Mouse (Mus musculus) v-Abl transformed pro-B cells (cell line): ENCODE data around the gene Wipf1.

Experiments
- in situ Hi-C, 2 experiments: fragments of 400-800 bp; cut with MboI; formaldehyde crosslinking; loops; one replicate each; pipeline ENCODE4 v1.15.1; 2025; ENCODE audit not compliant: unreplicated experiment in 2 of 2

Wipf1 gene

DNA sequence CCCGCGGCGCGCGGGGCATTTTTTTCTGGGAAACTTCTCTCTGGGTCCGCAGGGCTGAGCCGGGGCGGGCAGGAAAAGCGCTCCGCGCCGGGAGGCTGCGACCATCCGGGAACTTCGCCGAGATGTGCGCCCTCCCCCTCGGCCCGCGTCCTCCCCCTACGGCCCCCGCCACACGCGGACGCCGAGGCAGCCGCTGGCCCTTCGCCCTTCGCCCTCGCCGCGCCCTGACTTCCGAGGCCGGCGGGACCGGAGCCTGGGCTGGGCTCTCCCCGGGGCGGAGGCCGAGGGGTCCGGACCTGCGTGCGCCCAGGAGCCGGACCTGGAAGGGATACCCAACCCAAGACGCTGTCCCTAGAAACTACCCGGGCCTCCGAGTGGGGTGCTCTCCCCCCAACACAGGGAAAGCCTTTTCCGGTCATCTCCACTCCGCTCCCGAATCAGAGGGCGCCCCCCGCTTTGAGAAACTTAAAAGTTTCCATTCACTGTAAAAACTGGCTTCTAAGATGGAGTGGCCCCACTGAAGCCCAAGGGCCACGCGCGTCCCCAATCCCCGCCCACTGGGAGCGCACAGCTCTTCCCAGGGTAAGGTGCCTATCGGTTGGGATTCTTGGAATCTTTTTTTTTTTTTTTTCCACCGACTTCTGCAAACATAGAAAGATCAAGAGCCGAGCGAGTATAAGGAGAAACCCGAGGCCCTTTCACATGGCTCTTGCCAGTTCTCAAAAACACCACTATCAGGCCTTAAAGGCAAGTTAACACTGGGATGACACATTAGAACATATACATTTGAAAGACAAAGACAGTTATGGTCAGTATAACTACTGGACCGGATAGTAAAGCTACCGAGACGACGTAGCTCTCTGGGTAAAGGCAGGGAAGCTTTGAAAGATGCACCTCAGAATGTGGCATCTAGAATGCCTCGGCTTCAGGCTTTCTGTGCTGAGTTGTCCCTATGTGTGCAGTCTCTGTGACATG lies at the start of gene Wipf1:
Wipf1 (minus strand) TSS at position 379 of the 975 bp plus-strand sequence.
- in situ Hi-C loops = loop anchor here in 1 of 2 experiments (5.0 to 25.0 kb wide), 3 partner anchors 37 to 367 kb away; no protein-coding TSS in a partner anchor

DNA sequence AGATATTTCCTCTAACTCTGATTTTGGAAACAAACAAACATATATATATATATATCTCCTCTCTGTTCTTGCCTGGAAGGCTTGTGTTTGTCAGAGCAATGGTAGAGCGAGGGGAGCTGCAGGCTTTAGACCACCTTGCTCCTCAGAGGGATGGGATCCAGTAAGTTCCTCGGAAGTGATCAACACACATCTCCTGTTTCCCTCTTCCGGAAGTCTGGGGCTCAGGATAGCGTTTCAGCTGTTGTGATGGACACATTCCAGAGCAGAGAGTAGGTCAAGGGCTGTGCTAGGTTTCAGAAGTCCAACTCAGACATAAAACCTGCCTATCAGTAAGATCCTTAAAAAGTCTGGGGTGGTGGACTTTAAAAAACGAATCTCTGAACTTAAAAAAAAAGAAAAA lies 49.6 kb upstream of the Wipf1 start:
- in situ Hi-C loops = loop anchor here in 1 of 2 experiments (25.0 kb wide), 1 partner anchor 708 kb away; no protein-coding TSS in a partner anchor

DNA sequence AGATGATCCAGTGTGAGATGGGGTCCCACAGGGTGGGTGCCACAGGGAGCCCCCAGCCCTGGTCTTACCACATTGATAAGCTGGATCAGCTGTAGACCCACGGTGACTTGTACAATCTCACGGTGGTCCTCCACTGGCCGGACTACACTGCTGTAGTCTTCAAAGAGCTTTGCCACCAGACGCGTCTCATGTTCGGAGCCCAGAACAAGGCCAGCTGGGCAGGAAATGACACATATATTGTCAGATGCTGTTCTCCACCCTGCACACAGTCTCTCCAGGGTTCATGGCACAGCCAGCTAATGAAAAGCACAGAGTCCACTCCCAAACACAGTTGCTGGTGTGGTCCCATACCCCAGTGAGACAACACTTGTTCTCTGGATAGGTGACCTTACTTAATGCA lies 44.9 kb upstream of the Wipf1 start:
- in situ Hi-C loops = loop anchor here in 1 of 2 experiments (25.0 kb wide), 2 partner anchors 313 to 963 kb away; partner anchors contain the start of gene Atf2

DNA sequence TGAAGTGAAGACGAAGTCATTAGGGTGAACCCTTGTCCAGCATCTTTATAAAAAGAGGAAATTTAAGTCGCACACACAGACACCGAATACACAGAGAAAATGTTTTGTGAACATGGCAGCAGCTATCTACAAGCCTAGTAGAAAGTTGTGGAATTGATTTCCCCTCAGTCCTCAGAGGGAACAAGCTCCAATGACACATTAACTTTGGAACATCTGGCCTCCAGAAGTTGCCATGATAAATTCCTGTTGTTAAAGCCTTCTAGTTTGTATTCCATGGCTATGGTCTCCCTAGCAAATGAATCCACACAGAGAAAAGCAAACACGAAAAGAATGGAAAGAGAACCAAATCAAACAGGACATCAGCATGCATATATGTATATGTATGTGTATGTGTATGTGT lies 44.0 kb upstream of the Wipf1 start:
- in situ Hi-C loops = loop anchor here in 1 of 2 experiments (25.0 kb wide), 2 partner anchors 314 to 964 kb away; partner anchors contain the start of gene Atf2

DNA sequence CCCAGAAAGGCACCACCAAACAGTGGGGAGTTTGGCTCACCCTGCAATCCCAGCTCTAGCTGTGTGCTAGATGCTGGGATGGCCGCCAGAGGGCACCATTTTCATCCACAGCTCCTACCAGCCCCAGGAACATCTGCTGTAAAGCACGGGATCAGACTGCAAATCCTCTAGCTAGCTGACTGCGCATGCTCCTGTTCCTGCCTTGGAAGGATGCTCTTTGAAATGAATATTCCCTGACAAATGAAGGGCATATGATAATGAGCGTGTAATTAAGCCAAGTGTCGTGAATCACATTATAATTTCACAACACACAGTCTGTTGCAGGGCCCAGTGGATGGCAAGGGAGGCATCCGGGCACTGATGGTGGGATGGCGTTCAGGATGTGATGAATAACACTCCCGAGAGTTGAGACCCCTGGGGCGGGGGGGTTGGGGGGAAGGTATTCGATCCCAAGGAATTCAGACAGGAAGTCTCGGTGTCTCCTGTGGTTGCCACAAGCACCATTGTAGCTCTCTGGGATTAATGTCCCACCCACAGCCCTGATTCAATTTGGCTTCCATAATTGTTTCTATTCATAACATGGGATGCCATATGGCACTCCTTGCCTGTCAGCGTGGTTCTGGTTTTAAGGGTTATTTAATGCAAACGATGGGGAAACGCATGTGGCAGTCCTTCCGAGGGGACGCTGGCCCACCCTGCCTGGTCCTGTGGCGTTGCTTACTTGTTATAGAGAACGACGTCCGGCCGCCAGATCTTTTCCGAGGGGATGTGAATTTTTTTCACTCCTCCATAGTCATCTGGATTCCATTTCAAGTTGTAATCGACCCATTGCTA lies 43.2 kb upstream of the Wipf1 start:
- in situ Hi-C loops = loop anchor here in 1 of 2 experiments (25.0 kb wide), 2 partner anchors 315 to 965 kb away; partner anchors contain the start of gene Atf2

DNA sequence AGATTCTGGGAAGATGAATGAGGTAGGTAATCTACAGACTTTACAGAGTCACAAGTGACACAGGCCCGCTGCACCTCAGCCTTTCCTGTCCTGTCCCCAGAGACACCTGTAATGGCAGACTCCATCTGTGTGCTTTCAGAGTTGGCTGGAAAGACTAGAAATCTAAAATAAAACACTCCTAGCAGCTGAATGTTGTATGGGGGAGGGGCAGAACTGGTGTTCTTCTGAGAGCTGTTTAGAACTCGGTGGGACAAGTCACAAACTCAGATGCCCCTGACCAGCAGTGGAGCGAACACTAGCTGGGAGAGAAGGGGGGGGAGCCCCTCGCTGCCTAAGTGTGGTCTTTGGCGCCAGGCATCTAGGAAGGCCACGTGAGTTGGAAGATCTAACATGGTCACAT lies 42.4 kb upstream of the Wipf1 start:
- in situ Hi-C loops = loop anchor here in 1 of 2 experiments (25.0 kb wide), 2 partner anchors 315 to 965 kb away; partner anchors contain the start of gene Atf2

DNA sequence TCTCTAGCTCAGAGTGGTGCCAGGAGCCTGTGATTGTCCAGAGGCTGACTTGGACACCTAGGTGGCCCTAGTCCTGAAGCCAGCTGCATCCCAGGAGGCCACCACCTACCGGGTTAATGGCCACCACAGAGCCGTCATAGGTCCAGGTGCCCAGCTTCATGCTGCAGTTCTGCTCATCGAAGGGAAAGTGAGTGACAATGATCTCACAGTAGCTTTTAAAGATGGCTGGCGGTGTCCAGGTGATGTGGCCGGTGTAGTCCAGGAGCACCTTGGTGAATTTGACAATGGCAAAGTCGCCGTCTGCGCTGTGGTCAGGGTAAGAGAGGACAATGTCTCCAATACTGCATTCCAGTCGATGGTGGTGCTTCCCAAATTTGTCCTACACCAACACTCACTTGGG lies 41.8 kb upstream of the Wipf1 start:
- in situ Hi-C loops = loop anchor here in 1 of 2 experiments (25.0 kb wide), 2 partner anchors 316 to 966 kb away; partner anchors contain the start of gene Atf2

DNA sequence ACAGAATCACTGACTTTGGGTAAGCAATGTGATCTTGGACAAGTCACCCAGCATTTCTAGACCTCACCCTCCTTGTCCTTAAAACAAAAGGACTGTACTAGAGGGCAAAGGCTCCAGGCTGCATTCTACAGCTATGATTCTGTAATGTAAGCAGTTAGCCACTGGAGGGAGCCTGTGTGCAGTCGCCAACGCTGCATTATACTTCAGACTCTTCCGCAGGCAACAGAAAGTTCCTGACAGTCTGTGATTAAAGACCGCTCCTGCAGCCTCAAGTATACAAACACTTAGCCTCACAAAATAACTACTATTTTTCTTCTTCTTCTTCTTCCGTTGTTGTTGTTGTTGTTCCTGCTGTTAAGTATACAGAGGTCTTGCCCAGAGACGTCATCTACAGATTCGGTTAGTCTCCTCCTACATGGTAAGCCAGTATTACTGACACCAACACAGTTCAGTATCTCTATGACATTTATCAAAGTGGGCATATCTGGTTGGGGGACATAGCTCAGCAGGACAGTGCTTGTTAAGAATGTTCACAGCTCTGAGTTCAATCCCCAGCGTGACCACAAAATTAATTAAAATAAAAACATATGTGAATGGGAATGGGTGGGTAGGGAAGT lies 37.6 kb upstream of the Wipf1 start:
- in situ Hi-C loops = loop anchor here (10.0 to 25.0 kb wide), 4 partner anchors 72 to 1018 kb away; partner anchors contain the start of gene Atf2 (in 1 of the 2)

DNA sequence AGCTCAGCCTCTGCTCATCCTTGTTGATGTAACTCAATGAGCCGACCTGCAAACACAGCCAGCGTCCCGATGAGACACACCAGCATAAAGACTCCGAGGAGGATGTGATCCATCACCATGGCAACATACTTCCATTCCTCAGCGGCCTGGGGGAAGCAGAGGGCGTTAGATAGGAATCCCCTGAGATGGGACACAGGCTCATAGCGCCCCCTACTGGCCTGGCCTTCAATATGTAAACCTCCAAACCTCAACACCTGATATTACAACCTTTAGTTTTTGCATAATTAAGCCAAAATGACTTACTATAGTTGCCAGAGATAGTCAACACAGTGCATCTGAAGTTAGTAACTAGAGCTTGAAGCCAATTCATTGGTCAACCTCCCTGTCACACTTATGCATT lies 36.6 kb upstream of the Wipf1 start:
- in situ Hi-C loops = loop anchor here (10.0 to 25.0 kb wide), 4 partner anchors 71 to 1019 kb away; partner anchors contain the start of gene Atf2 (in 1 of the 2)

DNA sequence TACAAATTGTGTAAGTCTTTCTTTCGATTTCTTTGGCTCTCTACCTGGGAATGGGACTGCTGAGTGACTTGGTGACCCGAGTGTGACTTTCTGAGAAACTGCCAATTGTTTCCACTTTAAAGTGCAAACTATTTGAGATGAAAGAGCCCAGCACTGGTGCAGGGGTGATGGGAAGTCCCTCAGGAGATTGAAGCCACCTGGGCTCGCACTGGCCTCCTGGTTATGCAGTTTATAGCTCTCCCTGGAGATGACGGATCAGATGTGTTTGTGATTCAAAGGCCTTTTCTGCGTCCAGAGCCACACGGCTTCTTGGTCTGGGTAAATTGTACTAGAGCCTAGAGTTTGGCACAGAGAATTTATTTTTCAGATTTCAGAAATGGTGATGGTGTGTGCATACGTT lies 34.2 kb upstream of the Wipf1 start:
- in situ Hi-C loops = loop anchor here (5.0 to 25.0 kb wide), 5 partner anchors 69 to 1021 kb away; partner anchors contain the start of genes Atf2 (in 1 of the 2) and Atp5g3 (in 1 of the 2)

DNA sequence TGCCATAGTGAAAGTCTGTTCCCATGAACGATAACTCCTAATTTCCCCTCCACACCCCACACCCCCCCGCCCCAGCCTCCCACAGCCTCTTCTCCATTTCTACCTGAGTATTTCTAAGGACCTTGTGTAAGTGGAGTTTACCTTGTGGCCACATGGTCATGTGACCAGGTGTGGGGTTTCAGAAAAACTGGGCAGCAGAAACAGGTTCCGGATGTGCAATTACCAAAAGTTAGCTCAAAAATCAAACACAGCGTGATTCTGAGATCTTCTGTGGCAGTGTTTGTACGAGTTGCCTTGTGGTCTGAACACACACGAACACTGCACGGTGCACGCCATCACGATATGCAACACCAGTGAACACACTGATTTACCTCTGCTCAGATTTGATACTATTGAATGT lies 33.1 kb upstream of the Wipf1 start:
- in situ Hi-C loops = loop anchor here (5.0 to 25.0 kb wide), 5 partner anchors 68 to 1022 kb away; partner anchors contain the start of genes Atf2 (in 1 of the 2) and Atp5g3 (in 1 of the 2)

DNA sequence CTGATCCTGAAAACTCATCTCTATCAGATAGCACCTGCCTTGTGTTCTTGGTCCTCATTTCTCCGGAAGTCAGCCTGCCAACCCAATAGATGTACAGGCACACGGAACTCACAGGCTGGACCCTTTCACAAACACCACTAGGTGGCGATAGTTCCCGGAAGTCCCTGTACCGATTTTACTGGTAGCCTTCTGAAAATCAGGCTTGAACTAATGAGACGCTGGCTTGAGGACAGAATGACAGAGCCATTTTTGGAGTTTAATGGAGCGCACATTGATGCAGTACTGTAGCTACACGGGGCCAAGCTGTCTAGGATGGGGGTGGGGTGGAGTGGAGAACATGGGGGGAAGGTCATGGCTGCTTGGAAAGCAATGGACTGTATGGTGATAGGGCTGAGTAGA lies 32.1 kb upstream of the Wipf1 start:
- in situ Hi-C loops = loop anchor here (5.0 to 25.0 kb wide), 5 partner anchors 67 to 1023 kb away; partner anchors contain the start of genes Atf2 (in 1 of the 2) and Atp5g3 (in 1 of the 2)

DNA sequence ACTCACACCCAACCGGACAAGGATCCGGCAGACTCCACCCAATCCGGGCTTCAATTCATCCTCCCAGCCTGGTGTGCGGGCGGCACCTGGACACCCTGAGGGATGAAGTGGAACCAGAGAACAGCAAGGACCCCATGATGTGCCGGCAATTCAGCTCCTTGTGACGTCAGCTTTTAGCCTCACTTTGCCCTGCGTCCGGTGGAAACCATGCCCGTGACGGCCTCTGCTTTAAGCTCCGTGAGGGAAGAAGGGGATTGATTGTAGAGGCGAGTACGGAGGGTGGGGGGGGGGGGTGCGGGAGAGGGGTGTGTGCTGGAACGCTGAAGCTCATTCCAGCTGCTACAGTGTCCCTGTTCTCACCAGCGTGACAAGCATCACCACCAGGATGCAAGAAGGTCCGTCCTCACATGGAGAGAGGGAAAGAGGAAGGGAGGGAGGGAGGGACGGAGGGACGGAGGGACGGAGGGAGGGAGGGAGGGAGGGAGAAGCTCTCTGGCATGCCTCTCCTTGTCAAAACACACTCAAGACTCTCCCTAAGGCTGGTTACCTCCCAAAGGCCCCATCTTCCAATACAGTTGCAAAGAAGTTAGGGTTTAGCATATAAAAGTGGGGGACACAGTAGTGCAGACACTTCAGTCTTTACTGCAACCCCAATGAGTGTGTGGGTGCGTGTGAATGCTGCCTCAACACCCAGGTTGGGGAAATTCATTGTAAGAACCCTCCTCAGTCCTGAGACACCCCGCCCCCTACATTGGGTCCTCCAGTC lies 31.5 kb upstream of the Wipf1 start:
- in situ Hi-C loops = loop anchor here (5.0 to 25.0 kb wide), 5 partner anchors 66 to 1024 kb away; partner anchors contain the start of genes Atf2 (in 1 of the 2) and Atp5g3 (in 1 of the 2)

DNA sequence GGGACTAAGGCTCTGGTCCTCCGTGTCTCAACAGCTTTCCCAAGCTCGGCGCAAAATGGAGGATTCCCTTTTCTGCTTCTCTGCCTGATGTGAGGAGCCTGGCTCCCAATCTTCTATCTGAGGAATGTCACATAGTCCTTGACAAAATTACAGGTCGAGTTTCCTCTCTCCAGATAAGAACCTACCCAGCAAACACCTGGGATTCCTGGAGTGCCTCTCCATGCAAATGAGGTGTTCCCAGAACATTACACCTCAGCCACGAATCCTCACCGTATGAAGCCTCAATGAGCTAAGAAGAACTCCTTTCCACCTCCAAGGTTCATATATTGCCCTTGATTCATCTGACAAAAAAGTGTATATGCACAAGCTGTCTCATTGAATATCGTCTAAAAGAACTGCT lies 30.9 kb upstream of the Wipf1 start:
- in situ Hi-C loops = loop anchor here (5.0 to 25.0 kb wide), 5 partner anchors 66 to 1024 kb away; partner anchors contain the start of genes Atf2 (in 1 of the 2) and Atp5g3 (in 1 of the 2)

DNA sequence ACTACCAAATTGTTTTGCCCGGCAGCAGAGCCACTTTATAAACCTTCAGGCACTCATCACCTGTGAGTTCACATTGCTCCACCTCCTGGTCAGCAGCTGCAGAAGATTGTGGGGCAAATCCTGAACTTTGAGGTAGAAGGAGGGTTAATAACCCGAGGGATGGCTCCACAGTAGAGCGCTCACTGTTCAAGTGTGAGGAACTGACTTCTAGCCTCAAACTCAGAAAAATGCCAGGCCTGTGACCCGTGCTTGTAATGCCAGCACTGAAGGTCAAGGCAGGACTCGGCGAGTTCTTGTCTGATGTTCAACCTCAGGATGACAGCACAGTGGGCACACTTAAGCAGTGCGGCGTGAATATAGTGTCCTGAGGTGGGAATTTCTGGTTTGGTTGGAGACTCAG lies 28.4 kb upstream of the Wipf1 start:
- in situ Hi-C loops = loop anchor here in 1 of 2 experiments (25.0 kb wide), 2 partner anchors 329 to 979 kb away; partner anchors contain the start of gene Atf2

DNA sequence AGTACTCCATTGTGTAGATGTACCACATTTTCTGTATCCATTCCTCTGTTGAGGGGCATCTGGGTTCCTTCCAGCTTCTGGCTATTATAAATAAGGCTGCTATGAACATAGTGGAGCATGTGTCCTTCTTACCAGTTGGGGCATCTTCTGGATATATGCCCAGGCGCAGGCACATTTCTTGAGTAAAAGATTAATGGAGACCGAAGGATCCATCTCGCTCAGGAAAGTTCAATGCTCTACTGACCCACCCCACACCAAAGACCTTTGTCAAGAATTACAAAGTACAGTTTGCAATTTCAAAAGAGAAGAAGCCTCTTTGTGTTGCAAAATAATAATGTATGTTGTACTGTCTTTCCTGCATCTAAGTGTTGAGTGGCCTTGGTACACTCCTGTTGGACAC lies 27.5 kb upstream of the Wipf1 start:
- in situ Hi-C loops = loop anchor here in 1 of 2 experiments (25.0 kb wide), 2 partner anchors 330 to 980 kb away; partner anchors contain the start of gene Atf2

DNA sequence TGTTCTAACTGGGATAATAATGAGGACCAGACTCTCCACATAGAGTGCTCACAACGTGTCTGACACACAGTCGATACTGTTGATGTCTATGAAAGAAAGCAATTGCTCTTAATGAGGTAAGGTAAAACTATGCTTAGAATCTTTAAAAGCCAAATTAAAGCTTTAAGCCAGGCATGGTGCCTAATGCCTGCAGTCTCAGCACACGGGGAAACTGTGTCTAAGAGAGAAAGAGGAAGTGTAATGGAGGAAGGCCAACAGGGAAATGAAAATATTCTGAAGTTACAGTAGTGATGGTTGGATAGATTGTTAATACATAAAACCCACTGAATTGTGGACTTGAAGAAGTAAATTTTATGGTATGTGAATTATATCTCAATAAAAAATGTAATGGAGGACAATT lies 24.9 kb upstream of the Wipf1 start:
- in situ Hi-C loops = loop anchor here in 1 of 2 experiments (25.0 kb wide), 2 partner anchors 333 to 983 kb away; partner anchors contain the start of gene Atf2

DNA sequence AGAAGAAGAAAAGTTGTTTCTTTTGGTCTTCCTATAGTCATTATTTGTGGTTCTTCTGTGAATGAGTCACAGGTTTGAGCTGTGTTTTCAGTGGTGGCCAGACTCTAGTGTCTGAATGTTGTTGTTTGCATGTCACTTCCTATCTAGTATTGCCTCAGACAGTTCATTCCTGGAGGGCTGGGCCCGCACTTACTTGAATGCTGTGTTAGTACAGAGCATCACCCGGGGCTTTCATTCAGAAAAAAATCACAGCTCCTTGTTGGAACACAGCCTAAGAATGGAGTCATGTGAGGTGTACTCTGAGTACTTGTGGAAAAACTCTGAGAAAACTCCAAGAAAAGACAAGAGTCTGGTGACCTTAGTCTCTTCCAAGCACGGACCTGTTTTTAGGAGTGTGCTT lies 23.4 kb upstream of the Wipf1 start:
- in situ Hi-C loops = loop anchor here in 1 of 2 experiments (25.0 kb wide), 2 partner anchors 334 to 984 kb away; partner anchors contain the start of gene Atf2
